Mouse (Mus musculus) hindbrain, embryonic 16.5 days (tissue): ENCODE measurements around the gene Gm21028. TPM values are rescaled to one million over a fixed set of nuclear protein-coding genes. Genes with fewer than 3 reads are reported as not detected.
"Not testable (repeated sequence)": the region's sequence is repeated elsewhere in the genome, so short reads cannot be mapped to it uniquely, and the experiment has no call there.

Experiments
- ATAC-seq: fragments of 200-750 bp; cut with Nextera tagmentation; 2 replicates; pipeline ENCODE4 v1.8.0; 2017; ENCODE audit warnings: moderate TSS enrichment, moderate library complexity
- H3K27ac ChIP-seq: fragments of 300-500 bp; sonication (generic); 2 replicates; pipeline ENCODE4 v1.5.1; 2014; ENCODE audit warnings: low read depth, mild to moderate bottlenecking, control low read depth, low read length, moderate library complexity
- H3K27me3 ChIP-seq: fragments of 300-500 bp; sonication (generic); replicated peaks from 2 replicates; pipeline ENCODE4 v1.6.1; 2014; ENCODE audit warnings: low read length; ENCODE audit not compliant: control insufficient read depth, insufficient read depth
- H3K36me3 ChIP-seq: fragments of 300-500 bp; sonication (generic); 2 replicates; pipeline ENCODE4 v1.6.1; 2014; ENCODE audit warnings: mild to moderate bottlenecking, low read length, moderate library complexity, mixed read lengths; ENCODE audit not compliant: control insufficient read depth, insufficient read depth
- H3K4me1 ChIP-seq: fragments of 300-500 bp; sonication (generic); 2 replicates; pipeline ENCODE4 v1.6.1; 2014; ENCODE audit warnings: low read depth, low read length; ENCODE audit not compliant: control insufficient read depth, insufficient read depth
- H3K4me2 ChIP-seq: fragments of 300-500 bp; sonication (generic); 2 replicates; pipeline ENCODE4 v1.6.1; 2014; ENCODE audit warnings: mild to moderate bottlenecking, low read length, control low read depth, moderate library complexity
- H3K4me3 ChIP-seq: fragments of 300-500 bp; sonication (generic); 2 replicates; pipeline ENCODE4 v1.5.1; 2014; ENCODE audit warnings: mild to moderate bottlenecking, low read length, control low read depth, moderate library complexity
- H3K9ac ChIP-seq: fragments of 300-500 bp; sonication (generic); 2 replicates; pipeline ENCODE4 v1.6.1; 2014; ENCODE audit warnings: low read depth, mild to moderate bottlenecking, control low read depth, low read length, moderate library complexity
- H3K9me3 ChIP-seq: fragments of 300-500 bp; sonication (generic); 2 replicates; pipeline ENCODE4 v1.6.1; 2014; ENCODE audit warnings: mild to moderate bottlenecking, low read length, moderate library complexity; ENCODE audit not compliant: control insufficient read depth
- WGBS: fragments of 180-500 bp; shearing (Covaris S2); extraction: QIAGEN DNeasy Blood & Tissue Kit; methylation state at CpG from one replicate; pipeline ENCODE4 v1.1.7; 2014; 5-methylcytosine and 5-hydroxymethylcytosine counted together
- microRNA-seq: library from miRNA; unstranded; fragments of <30 nt; microRNA quantifications from one replicate; pipeline ENCODE4, GENCODE M21; 2017
- polyA plus RNA-seq: library from polyadenylated mRNA; unstranded; fragments of >200 nt; fragmentation: Nextera tagmentation; extraction: Ambion mirVana; gene quantifications from 2 replicates; pipeline ENCODE4 v1.2.1, GENCODE M21; 2015

Gm21028 gene
- polyA plus RNA-seq, result not detected in 2 replicates

GRCm38 (mm10) chr7:42578488-42578887 lies at the start of gene Gm21028:
Gene Gm21028 (minus strand): TSS chr7:42578588.
- H3K36me3 ChIP-seq, result peaks cover 3% of the 10 kb centered on the region; the same call in 1 of the 2 replicates
- H3K9me3 ChIP-seq, result peaks cover 35% of the 10 kb centered on the region
- no peak within 1 kb of the TSS for H3K4me2 ChIP-seq
- no peak within 1 kb of the TSS for H3K4me3 ChIP-seq
- no peaks in the 10 kb centered on the region for H3K27me3 ChIP-seq
- 95% methylated on average over 5 of the region's 5 CpGs for WGBS
- no peak within 1 kb of the TSS for H3K27ac ChIP-seq
- H3K9ac ChIP-seq, result no peak within 1 kb of the TSS
- no peak for ATAC-seq
- H3K4me1 ChIP-seq, result no peaks in the 10 kb centered on the region

- H3K36me3 ChIP-seq, H3K4me2 ChIP-seq, H3K27ac ChIP-seq, H3K9ac ChIP-seq, H3K27me3 ChIP-seq, H3K4me3 ChIP-seq, ATAC-seq, H3K4me1 ChIP-seq: not testable (repeated sequence)
- peaks cover 32% of the 10 kb centered on the region for H3K9me3 ChIP-seq
Observed at GRCm38 (mm10) chr7:42595666-42596065, 17.3 kb upstream of the Gm21028 start.

DNA sequence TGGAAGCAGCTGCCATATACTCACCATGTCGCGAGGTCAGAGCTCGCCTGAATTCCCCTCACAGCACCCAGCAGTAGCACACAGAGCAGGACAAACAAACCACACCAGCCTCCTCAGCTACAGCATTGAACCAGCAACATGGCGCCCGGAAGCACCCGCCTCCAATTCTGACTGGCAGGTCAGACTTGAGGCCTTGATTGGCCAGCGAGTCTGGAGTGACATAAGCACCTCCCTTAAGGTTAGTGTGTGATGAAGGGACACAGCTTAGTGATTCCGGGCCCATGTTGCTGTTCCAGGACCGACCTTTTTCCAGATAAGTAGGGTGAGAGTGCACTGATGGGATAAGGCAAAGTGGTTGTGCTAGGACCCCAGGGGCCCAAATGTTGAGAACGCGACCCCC lies 14.0 kb upstream of the Gm21028 start, which contains the start of gene Zfp977:
Zfp977 (minus strand) TSS at position 135 of the 400 bp plus-strand sequence.
- 91% methylated on average over 11 of the region's 11 CpGs for WGBS
- H3K4me3 ChIP-seq, H3K27me3 ChIP-seq, H3K27ac ChIP-seq, H3K4me1 ChIP-seq, H3K4me2 ChIP-seq, ATAC-seq, H3K9ac ChIP-seq, H3K36me3 ChIP-seq: not testable (repeated sequence)
- peaks cover 24% of the 10 kb centered on the region for H3K9me3 ChIP-seq

GRCm38 (mm10) chr7:42591311-42591710 lies 12.9 kb upstream of the Gm21028 start:
- not testable (repeated sequence) for H3K9ac ChIP-seq, H3K27ac ChIP-seq, H3K4me2 ChIP-seq, H3K27me3 ChIP-seq, H3K4me1 ChIP-seq, ATAC-seq, H3K4me3 ChIP-seq, H3K36me3 ChIP-seq
- H3K9me3 ChIP-seq, result peaks cover 27% of the 10 kb centered on the region

DNA sequence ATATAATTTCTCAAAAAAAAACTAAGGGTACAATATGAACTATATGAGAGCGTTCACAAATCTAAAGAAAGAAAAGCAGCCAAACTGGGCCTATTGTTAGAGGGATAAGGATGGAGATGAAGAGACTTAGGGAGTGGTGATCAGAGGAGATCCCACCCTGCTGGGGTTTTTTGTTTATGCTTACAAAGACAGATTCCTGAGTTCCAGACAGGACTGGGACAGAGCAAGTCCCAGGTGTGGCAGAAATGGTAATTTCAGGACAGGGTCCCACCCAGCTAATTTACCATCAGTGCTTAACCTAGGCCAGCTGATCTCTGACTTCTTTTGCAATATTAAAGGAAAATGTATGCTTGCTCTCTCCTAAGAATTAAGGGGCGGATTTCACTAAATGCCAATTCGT lies 26.6 kb downstream of the Gm21028 start:
- Histone ChIP-seq H3K4me1 (no peaks in the 10 kb centered on the region), H3K9me3 (peaks cover 6% of the 10 kb centered on the region), H3K36me3 (no peaks in the 10 kb centered on the region), H3K27me3 (no peaks in the 10 kb centered on the region), H3K27ac (no peak overlapping the region), H3K9ac (no peak overlapping the region), H3K4me2 (no peak overlapping the region), H3K4me3 (no peak overlapping the region)
- no peak for ATAC-seq
- WGBS, result 69% methylated on average over 3 of the region's 3 CpGs

Small RNAs within 50 kb of the gene (microRNA-seq; reads per million reads assigned to microRNA genes)
- gene Gm24938, result not detected

Other genes with a start within 250 kb of the Gm21028 start
- gene 4933421I07Rik, start 130.5 kb downstream of the Gm21028 start, polyA plus RNA-seq, result not detected in 2 replicates
- 8.5 and 13.2 TPM in 2 replicates for gene Zfp141, start 72.8 kb downstream of the Gm21028 start, polyA plus RNA-seq
- gene Zfp977, start 14.0 kb upstream of the Gm21028 start, polyA plus RNA-seq, result 1.7 and 1.9 TPM in 2 replicates
- 2.3 and 2.8 TPM in 2 replicates for gene Zfp976, start 64.0 kb upstream of the Gm21028 start, polyA plus RNA-seq
- 6.9 and 7.3 TPM in 2 replicates for gene Zfp975, start 114.2 kb upstream of the Gm21028 start, polyA plus RNA-seq
- gene Gm17067, start 148.4 kb upstream of the Gm21028 start, polyA plus RNA-seq, result not detected in 2 replicates
- gene Vmn2r62, start 214.9 kb upstream of the Gm21028 start, polyA plus RNA-seq, result not detected in 2 replicates